Mouse (Mus musculus): Measurements from ENCODE around the gene Ccr2. TPM values are rescaled to one million over a fixed set of nuclear protein-coding genes. Genes with fewer than 3 reads are reported as not detected.
"Not testable (repeated sequence)": the region's sequence is repeated elsewhere in the genome, so short reads cannot be mapped to it uniquely, and the experiment has no call there.

The Ccr2 gene
- polyA plus RNA-seq, 1 experiment from 2014 or later = 0.18 TPM

- not testable (repeated sequence) for H3K36me3 ChIP-seq (ENCODE audit: control insufficient read depth, insufficient read depth, low read length); H3K9me3 ChIP-seq (ENCODE audit: control insufficient read depth, low read length); ATAC-seq; H3K4me1 ChIP-seq (ENCODE audit: control insufficient read depth, insufficient read depth, low read depth, low read length); H3K4me3 ChIP-seq (ENCODE audit: low read length); H3K27me3 ChIP-seq (replicated peaks; ENCODE audit: control insufficient read depth, insufficient read depth, low read length); H3K27ac ChIP-seq (ENCODE audit: low read depth, low read length); H3K9ac ChIP-seq (ENCODE audit: low read depth, low read length); H3K4me2 ChIP-seq (ENCODE audit: low read length)
- WGBS = 97% methylated on average over 1 of the region's 1 CpGs
Measured at GRCm38 (mm10) chr9:124134919-124135318, 33.2 kb downstream of the Ccr2 start.

GRCm38 (mm10) chr9:124137619-124138018 lies 35.9 kb downstream of the Ccr2 start:
- no peak overlapping the region for H3K9ac ChIP-seq (ENCODE audit: low read depth, low read length)
- no peak overlapping the region for H3K27ac ChIP-seq (ENCODE audit: low read depth, low read length)
- no peak overlapping the region for H3K4me3 ChIP-seq (ENCODE audit: low read length)
- no peaks in the 10 kb centered on the region for H3K9me3 ChIP-seq (ENCODE audit: control insufficient read depth, low read length)
- H3K4me2 ChIP-seq (ENCODE audit: low read length) = no peak overlapping the region
- WGBS = 83% methylated on average over 11 of the region's 11 CpGs
- H3K36me3 ChIP-seq (ENCODE audit: control insufficient read depth, insufficient read depth, low read length) = no peaks in the 10 kb centered on the region
- H3K27me3 ChIP-seq (replicated peaks; ENCODE audit: control insufficient read depth, insufficient read depth, low read length) = no peaks in the 10 kb centered on the region
- ATAC-seq = no peak
- no peaks in the 10 kb centered on the region for H3K4me1 ChIP-seq (ENCODE audit: control insufficient read depth, insufficient read depth, low read depth, low read length)

- H3K9me3 ChIP-seq (ENCODE audit: control insufficient read depth, low read length) = no peaks in the 10 kb centered on the region
- H3K4me3 ChIP-seq (ENCODE audit: low read length) = no peak overlapping the region
- ATAC-seq = no peak
- H3K9ac ChIP-seq (ENCODE audit: low read depth, low read length) = no peak overlapping the region
- H3K4me1 ChIP-seq (ENCODE audit: control insufficient read depth, insufficient read depth, low read depth, low read length) = no peaks in the 10 kb centered on the region
- WGBS = 79% methylated on average over 4 of the region's 4 CpGs
- H3K36me3 ChIP-seq (ENCODE audit: control insufficient read depth, insufficient read depth, low read length) = no peaks in the 10 kb centered on the region
- H3K27me3 ChIP-seq (replicated peaks; ENCODE audit: control insufficient read depth, insufficient read depth, low read length) = no peaks in the 10 kb centered on the region
- no peak overlapping the region for H3K4me2 ChIP-seq (ENCODE audit: low read length)
- H3K27ac ChIP-seq (ENCODE audit: low read depth, low read length) = no peak overlapping the region
Measured at GRCm38 (mm10) chr9:124138055-124138775, 36.5 kb downstream of the Ccr2 start.

- Histone ChIP-seq H3K36me3 (ENCODE audit: control insufficient read depth, insufficient read depth, low read length) (no peaks in the 10 kb centered on the region), H3K4me2 (ENCODE audit: low read length) (no peak overlapping the region), H3K4me3 (ENCODE audit: low read length) (no peak overlapping the region), H3K4me1 (ENCODE audit: control insufficient read depth, insufficient read depth, low read depth, low read length) (no peaks in the 10 kb centered on the region), H3K27ac (ENCODE audit: low read depth, low read length) (no peak overlapping the region), H3K27me3 (replicated peaks; ENCODE audit: control insufficient read depth, insufficient read depth, low read length) (no peaks in the 10 kb centered on the region), H3K9me3 (ENCODE audit: control insufficient read depth, low read length) (no peaks in the 10 kb centered on the region), H3K9ac (ENCODE audit: low read depth, low read length) (no peak overlapping the region)
- ATAC-seq = no peak
- 89% methylated on average over 1 of the region's 1 CpGs for WGBS
Measured at GRCm38 (mm10) chr9:124143678-124144077, 41.9 kb downstream of the Ccr2 start.

GRCm38 (mm10) chr9:124146307-124146706 lies 44.6 kb downstream of the Ccr2 start:
- no peak overlapping the region for H3K9ac ChIP-seq (ENCODE audit: low read depth, low read length)
- no peaks in the 10 kb centered on the region for H3K4me1 ChIP-seq (ENCODE audit: control insufficient read depth, insufficient read depth, low read depth, low read length)
- no peak overlapping the region for H3K4me3 ChIP-seq (ENCODE audit: low read length)
- no peaks in the 10 kb centered on the region for H3K27me3 ChIP-seq (replicated peaks; ENCODE audit: control insufficient read depth, insufficient read depth, low read length)
- ATAC-seq = no peak
- H3K9me3 ChIP-seq (ENCODE audit: control insufficient read depth, low read length) = no peaks in the 10 kb centered on the region
- no peaks in the 10 kb centered on the region for H3K36me3 ChIP-seq (ENCODE audit: control insufficient read depth, insufficient read depth, low read length)
- no peak overlapping the region for H3K27ac ChIP-seq (ENCODE audit: low read depth, low read length)
- no peak overlapping the region for H3K4me2 ChIP-seq (ENCODE audit: low read length)

Other genes starting within 250 kb of the Ccr2 start
- gene Xcr1, start 239.9 kb upstream of the Ccr2 start, polyA plus RNA-seq (2015; fragmentation: Nextera tagmentation; extraction: Ambion mirVana) = 0.04 and 0.07 TPM in 2 replicates
- 0.70 and 0.76 TPM in 2 replicates for gene Ccr1, start 133.3 kb upstream of the Ccr2 start, polyA plus RNA-seq (2015; fragmentation: Nextera tagmentation; extraction: Ambion mirVana)
- gene Ccr1l1, start 123.5 kb upstream of the Ccr2 start, polyA plus RNA-seq (2015; fragmentation: Nextera tagmentation; extraction: Ambion mirVana) = not detected in 2 replicates
- gene Ccr3, start 80.0 kb upstream of the Ccr2 start, polyA plus RNA-seq (2015; fragmentation: Nextera tagmentation; extraction: Ambion mirVana) = not detected in 2 replicates
- 0.66 and 1.1 TPM in 2 replicates for gene Ccr5, start 19.6 kb downstream of the Ccr2 start, polyA plus RNA-seq (2015; fragmentation: Nextera tagmentation; extraction: Ambion mirVana)
- 14.4 and 15.6 TPM in 2 replicates for gene 2010315B03Rik, start 210.7 kb downstream of the Ccr2 start, polyA plus RNA-seq (2015; fragmentation: Nextera tagmentation; extraction: Ambion mirVana)